Mouse (Mus musculus) small intestine, adult 2 months (tissue): ENCODE data around the gene Inpp4a. TPM values are rescaled to one million over a fixed set of nuclear protein-coding genes. Genes with fewer than 3 reads are reported as not detected.

ENCODE experiments used
- H3K27ac ChIP-seq: fragments of 200-500 bp; 2 replicates; pipeline ENCODE4 v1.5.1; 2012; ENCODE audit warnings: low read depth, low read length, control low read depth, inconsistent platforms; ENCODE audit not compliant: insufficient read depth
- H3K27me3 ChIP-seq: fragments of 200-500 bp; 2 replicates; pipeline ENCODE4 v1.6.1; 2012; ENCODE audit warnings: mild to moderate bottlenecking, moderate library complexity, low read length, inconsistent platforms; ENCODE audit not compliant: control insufficient read depth, insufficient read depth
- H3K36me3 ChIP-seq: fragments of 200-500 bp; 2 replicates; pipeline ENCODE4 v1.6.1; 2012; ENCODE audit warnings: mild to moderate bottlenecking, low read length, control low read depth, inconsistent platforms; ENCODE audit not compliant: control insufficient read depth, insufficient read depth
- H3K4me1 ChIP-seq: fragments of 200-500 bp; 2 replicates; pipeline ENCODE4 v1.6.1; 2012; ENCODE audit warnings: low read length, inconsistent platforms, mixed read lengths; ENCODE audit not compliant: control insufficient read depth, insufficient read depth, insufficient read length
- H3K4me3 ChIP-seq: fragments of 200-500 bp; 2 replicates; pipeline ENCODE4 v1.5.1; 2012; ENCODE audit warnings: low read depth, mild to moderate bottlenecking, control low read depth, inconsistent platforms, low read length, moderate library complexity
- CTCF ChIP-seq: fragments of 200-500 bp; IDR thresholded peaks from 2 replicates; pipeline ENCODE4 v1.5.1; 2012; ENCODE audit warnings: low read depth, mild to moderate bottlenecking, control low read depth, inconsistent platforms, low read length, moderate library complexity, mixed read lengths; ENCODE audit not compliant: insufficient replicate concordance, insufficient read length; ENCODE audit errors: extremely low read depth
- POLR2A ChIP-seq: fragments of 200-500 bp; IDR thresholded peaks from 2 replicates; pipeline ENCODE4 v1.6.1; 2012; ENCODE audit warnings: low read depth, mild to moderate bottlenecking, control low read depth, inconsistent platforms, low read length, moderate library complexity
- WGBS: fragments of 180-500 bp; shearing (Covaris S2); methylation state at CpG from one replicate; pipeline ENCODE4 v1.1.7; 2018; 5-methylcytosine and 5-hydroxymethylcytosine counted together
- polyA plus RNA-seq: library from polyadenylated mRNA; depleted of rRNA; stranded (reverse); fragments of >200 nt; gene quantifications from 2 replicates; pipeline ENCODE4 v1.2.3, GENCODE M21; 2012

Gene Inpp4a
- polyA plus RNA-seq, 1 experiment, result 28.6 TPM

- WGBS, result 88% methylated on average over 3 of the region's 3 CpGs
- TF ChIP-seq POLR2A (no peak), CTCF (no peak)
- Histone ChIP-seq H3K27ac (no peak overlapping the region), H3K36me3 (peaks cover 18% of the 10 kb centered on the region), H3K27me3 (no peaks in the 10 kb centered on the region), H3K4me1 (peaks cover 13% of the 10 kb centered on the region; the same call in 1 of the 2 replicates), H3K4me3 (no peak overlapping the region)
Observed at GRCm38 (mm10) chr1:37356305-37356704, 56.6 kb downstream of the Inpp4a start.

- no peak for TF ChIP-seq POLR2A
- TF ChIP-seq CTCF, result no peak
- 87% methylated on average over 6 of the region's 6 CpGs for WGBS
- Histone ChIP-seq H3K27me3 (no peaks in the 10 kb centered on the region), H3K4me1 (peaks cover 13% of the 10 kb centered on the region; the same call in 1 of the 2 replicates), H3K4me3 (no peak overlapping the region), H3K36me3 (peaks cover 18% of the 10 kb centered on the region), H3K27ac (no peak overlapping the region)
Observed at GRCm38 (mm10) chr1:37357173-37357572, 57.5 kb downstream of the Inpp4a start.

GRCm38 (mm10) chr1:37358621-37359020 lies 59.0 kb downstream of the Inpp4a start:
- no peak for TF ChIP-seq POLR2A
- TF ChIP-seq CTCF, result no peak
- Histone ChIP-seq H3K4me3 (no peak overlapping the region), H3K36me3 (peaks cover 18% of the 10 kb centered on the region), H3K4me1 (peaks cover 13% of the 10 kb centered on the region; the same call in 1 of the 2 replicates), H3K27ac (no peak overlapping the region), H3K27me3 (no peaks in the 10 kb centered on the region)
- 61% methylated on average over 8 of the region's 8 CpGs for WGBS

GRCm38 (mm10) chr1:37359395-37360092 lies 59.9 kb downstream of the Inpp4a start:
- Histone ChIP-seq H3K4me3 (no peak overlapping the region), H3K27ac (no peak overlapping the region), H3K36me3 (peaks cover 21% of the 10 kb centered on the region), H3K27me3 (no peaks in the 10 kb centered on the region), H3K4me1 (peaks cover 9% of the 10 kb centered on the region; the same call in 1 of the 2 replicates)
- TF ChIP-seq POLR2A, result no peak
- TF ChIP-seq CTCF, result no peak
- WGBS, result 70% methylated on average over 6 of the region's 6 CpGs

GRCm38 (mm10) chr1:37360781-37361180 lies 61.1 kb downstream of the Inpp4a start:
- no peak for TF ChIP-seq POLR2A
- no peak for TF ChIP-seq CTCF
- Histone ChIP-seq H3K4me1 (peaks cover 2% of the 10 kb centered on the region; the same call in 1 of the 2 replicates), H3K27ac (no peak overlapping the region; the same call in 1 of the 2 replicates), H3K27me3 (no peaks in the 10 kb centered on the region), H3K36me3 (peaks cover 21% of the 10 kb centered on the region), H3K4me3 (no peak overlapping the region)
- 48% methylated on average over 3 of the region's 3 CpGs for WGBS

- Histone ChIP-seq H3K4me1 (peaks cover 2% of the 10 kb centered on the region; the same call in 1 of the 2 replicates), H3K4me3 (no peak overlapping the region), H3K27ac (no peak overlapping the region), H3K36me3 (peaks cover 36% of the 10 kb centered on the region), H3K27me3 (no peaks in the 10 kb centered on the region)
- WGBS, result 96% methylated on average over 10 of the region's 10 CpGs
- TF ChIP-seq POLR2A (no peak), CTCF (no peak)
Observed at GRCm38 (mm10) chr1:37362721-37363120, 63.1 kb downstream of the Inpp4a start.

- Histone ChIP-seq H3K27me3 (no peaks in the 10 kb centered on the region), H3K4me1 (no peaks in the 10 kb centered on the region), H3K27ac (no peak overlapping the region), H3K36me3 (peaks cover 53% of the 10 kb centered on the region), H3K4me3 (no peak overlapping the region)
- 94% methylated on average over 10 of the region's 10 CpGs for WGBS
- TF ChIP-seq CTCF, result no peak
- no peak for TF ChIP-seq POLR2A
Observed at GRCm38 (mm10) chr1:37368125-37368524, 68.5 kb downstream of the Inpp4a start.
